Mouse (Mus musculus) ovary, adult 10 weeks (tissue): Measurements from ENCODE around the gene Dbnl. TPM values are rescaled to one million over a fixed set of nuclear protein-coding genes. Genes with fewer than 3 reads are reported as not detected.

Source experiments
- polyA plus RNA-seq: library from polyadenylated mRNA; stranded (reverse); fragments of 350-450 nt; fragmentation: Illumina TruSeq; extraction: RNeasy Lipid Tissue Mini Kit (QIAGEN cat#74804); gene quantifications from one replicate; pipeline ENCODE4 v1.2.3, GENCODE M21; 2014

Dbnl gene
- polyA plus RNA-seq: 2.4 TPM

GRCm38 (mm10) chr11:5788056-5789014 lies at the start of gene Dbnl:
Gene Dbnl (plus strand): TSS chr11:5788488.

GRCm38 (mm10) chr11:5761820-5762632 lies 26.3 kb upstream of the Dbnl start, which contains the start of gene Urgcp:
Gene Urgcp (minus strand): TSS chr11:5762376.

GRCm38 (mm10) chr11:5803551-5803981 lies 15.3 kb downstream of the Dbnl start, which contains the start of gene Pgam2:
Gene Pgam2 (minus strand): TSS chr11:5803733.

GRCm38 (mm10) chr11:5837251-5838246 lies 49.3 kb downstream of the Dbnl start, which contains the start of gene Polm:
Gene Polm (minus strand): TSS chr11:5838016.

Other genes with a start within 250 kb of the Dbnl start
- gene Ccdc117, start 246.3 kb upstream of the Dbnl start, polyA plus RNA-seq: 93.5 TPM
- gene Ankrd36, start 218.8 kb upstream of the Dbnl start, polyA plus RNA-seq: not detected
- gene Mrps24, start 72.8 kb upstream of the Dbnl start, polyA plus RNA-seq: 5.3 TPM
- gene Urgcp, start 26.1 kb upstream of the Dbnl start, polyA plus RNA-seq: 5.2 TPM
- not detected for gene Pgam2, start 15.2 kb downstream of the Dbnl start, polyA plus RNA-seq
- gene Polm, start 49.5 kb downstream of the Dbnl start, polyA plus RNA-seq: 0.37 TPM
- gene Aebp1, start 73.5 kb downstream of the Dbnl start, polyA plus RNA-seq: 13.1 TPM
- 0.46 TPM for gene Pold2, start 89.8 kb downstream of the Dbnl start, polyA plus RNA-seq
- not detected for gene Myl7, start 110.3 kb downstream of the Dbnl start, polyA plus RNA-seq
- not detected for gene Gck, start 161.6 kb downstream of the Dbnl start, polyA plus RNA-seq
- gene Ykt6, start 167.2 kb downstream of the Dbnl start, polyA plus RNA-seq: 40.7 TPM